Mouse (Mus musculus): ENCODE data around the gene Jam3. TPM values are rescaled to one million over a fixed set of nuclear protein-coding genes. Genes with fewer than 3 reads are reported as not detected.

The Jam3 gene
- polyA plus RNA-seq, 1 experiment from 2014 or later = 66.7 TPM

GRCm38 (mm10) chr9:27126543-27126942 is 28.7 kb downstream of the Jam3 start:
- 90% methylated on average over 6 of the region's 6 CpGs for WGBS
- H3K36me3 ChIP-seq = peaks cover 13% of the 10 kb centered on the region
- no peaks in the 10 kb centered on the region for H3K9me3 ChIP-seq
- no peak for DNase-seq (ENCODE audit: low spot score)
- no peak overlapping the region for H3K27ac ChIP-seq
- no peak overlapping the region for H3K4me3 ChIP-seq
- H3K27me3 ChIP-seq (ENCODE audit: insufficient read depth, poor library complexity, severe bottlenecking) = no peaks in the 10 kb centered on the region
- H3K4me1 ChIP-seq = peaks cover 24% of the 10 kb centered on the region

- H3K36me3 ChIP-seq = peaks cover 13% of the 10 kb centered on the region
- H3K27me3 ChIP-seq (ENCODE audit: insufficient read depth, poor library complexity, severe bottlenecking) = no peaks in the 10 kb centered on the region
- 71% methylated on average over 6 of the region's 6 CpGs for WGBS
- no peaks in the 10 kb centered on the region for H3K9me3 ChIP-seq
- H3K4me3 ChIP-seq = no peak overlapping the region
- H3K4me1 ChIP-seq = peaks cover 24% of the 10 kb centered on the region
- H3K27ac ChIP-seq = no peak overlapping the region
- DNase-seq (ENCODE audit: low spot score) = no peak
Measured at GRCm38 (mm10) chr9:27125450-27125849, 29.8 kb downstream of the Jam3 start.

GRCm38 (mm10) chr9:27123947-27124346 is 31.3 kb downstream of the Jam3 start:
- Histone ChIP-seq H3K36me3 (peaks cover 13% of the 10 kb centered on the region), H3K4me1 (peaks cover 21% of the 10 kb centered on the region), H3K27me3 (ENCODE audit: insufficient read depth, poor library complexity, severe bottlenecking) (no peaks in the 10 kb centered on the region), H3K27ac (no peak overlapping the region), H3K9me3 (no peaks in the 10 kb centered on the region), H3K4me3 (no peak overlapping the region)
- no peak for DNase-seq (ENCODE audit: low spot score)
- 68% methylated on average over 2 of the region's 2 CpGs for WGBS

GRCm38 (mm10) chr9:27122963-27123362 is 32.3 kb downstream of the Jam3 start:
- Histone ChIP-seq H3K4me1 (peaks cover 12% of the 10 kb centered on the region), H3K36me3 (peaks cover 11% of the 10 kb centered on the region)
- WGBS = 93% methylated on average over 4 of the region's 4 CpGs

GRCm38 (mm10) chr9:27122076-27122475 is 33.1 kb downstream of the Jam3 start:
- Histone ChIP-seq H3K4me1 (peaks cover 12% of the 10 kb centered on the region), H3K27me3 (ENCODE audit: insufficient read depth, poor library complexity, severe bottlenecking) (no peaks in the 10 kb centered on the region), H3K4me3 (no peak overlapping the region), H3K36me3 (peaks cover 6% of the 10 kb centered on the region; the same call in 1 of the 2 replicates), H3K27ac (no peak overlapping the region), H3K9me3 (no peaks in the 10 kb centered on the region)
- WGBS = 89% methylated on average over 4 of the region's 4 CpGs
- DNase-seq (ENCODE audit: low spot score) = no peak

More at GRCm38 (mm10) chr9:27122963-27123362, 32.3 kb downstream of the Jam3 start:
- no peak overlapping the region for H3K27ac ChIP-seq
- no peaks in the 10 kb centered on the region for H3K9me3 ChIP-seq
- no peak for DNase-seq (ENCODE audit: low spot score)
- no peaks in the 10 kb centered on the region for H3K27me3 ChIP-seq (ENCODE audit: insufficient read depth, poor library complexity, severe bottlenecking)
- H3K4me3 ChIP-seq = no peak overlapping the region

GRCm38 (mm10) chr9:27121254-27121653 is 34.0 kb downstream of the Jam3 start:
- H3K4me1 ChIP-seq = peaks cover 12% of the 10 kb centered on the region
- 82% methylated on average over 9 of the region's 9 CpGs for WGBS
- H3K36me3 ChIP-seq = peaks cover 2% of the 10 kb centered on the region; the same call in 1 of the 2 replicates
- no peaks in the 10 kb centered on the region for H3K9me3 ChIP-seq
- DNase-seq (ENCODE audit: low spot score) = no peak
- H3K27me3 ChIP-seq (ENCODE audit: insufficient read depth, poor library complexity, severe bottlenecking) = no peaks in the 10 kb centered on the region
- H3K27ac ChIP-seq = no peak overlapping the region
- H3K4me3 ChIP-seq = no peak overlapping the region

- H3K4me1 ChIP-seq = peaks cover 25% of the 10 kb centered on the region
- no peaks in the 10 kb centered on the region for H3K27me3 ChIP-seq (ENCODE audit: insufficient read depth, poor library complexity, severe bottlenecking)
- WGBS = 93% methylated on average over 3 of the region's 3 CpGs
- H3K4me3 ChIP-seq = no peak overlapping the region
- DNase-seq (ENCODE audit: low spot score) = no peak
- no peaks in the 10 kb centered on the region for H3K36me3 ChIP-seq
- no peak overlapping the region for H3K27ac ChIP-seq
- no peaks in the 10 kb centered on the region for H3K9me3 ChIP-seq
Measured at GRCm38 (mm10) chr9:27111756-27112155, 43.5 kb downstream of the Jam3 start.

- DNase-seq (ENCODE audit: low spot score) = no peak
- 57% methylated on average over 5 of the region's 5 CpGs for WGBS
- Histone ChIP-seq H3K9me3 (no peaks in the 10 kb centered on the region), H3K4me1 (peaks cover 25% of the 10 kb centered on the region), H3K27me3 (ENCODE audit: insufficient read depth, poor library complexity, severe bottlenecking) (no peaks in the 10 kb centered on the region), H3K36me3 (no peaks in the 10 kb centered on the region), H3K27ac (0 out of 2 replicates have a peak overlapping the region, but pooled peaks have one; percentile 22), H3K4me3 (no peak overlapping the region)
Measured at GRCm38 (mm10) chr9:27110681-27111080, 44.5 kb downstream of the Jam3 start.

- Histone ChIP-seq H3K4me1 (peaks cover 25% of the 10 kb centered on the region), H3K36me3 (peaks cover 2% of the 10 kb centered on the region; the same call in 1 of the 2 replicates), H3K27ac (peak overlapping the region; percentile 52; the same call in 1 of the 2 replicates), H3K27me3 (ENCODE audit: insufficient read depth, poor library complexity, severe bottlenecking) (no peaks in the 10 kb centered on the region), H3K4me3 (no peak overlapping the region), H3K9me3 (no peaks in the 10 kb centered on the region)
- DNase-seq (ENCODE audit: low spot score) = no peak
- 56% methylated on average over 22 of the region's 22 CpGs for WGBS
Measured at GRCm38 (mm10) chr9:27109533-27110514, 45.4 kb downstream of the Jam3 start.

GRCm38 (mm10) chr9:27108451-27108850 is 46.8 kb downstream of the Jam3 start:
- H3K9me3 ChIP-seq = no peaks in the 10 kb centered on the region
- H3K4me3 ChIP-seq = no peak overlapping the region
- DNase-seq (ENCODE audit: low spot score) = no peak
- no peak overlapping the region for H3K27ac ChIP-seq
- peaks cover 25% of the 10 kb centered on the region for H3K4me1 ChIP-seq
- 80% methylated on average over 4 of the region's 4 CpGs for WGBS
- no peaks in the 10 kb centered on the region for H3K27me3 ChIP-seq (ENCODE audit: insufficient read depth, poor library complexity, severe bottlenecking)
- H3K36me3 ChIP-seq = peaks cover 15% of the 10 kb centered on the region; the same call in 1 of the 2 replicates

GRCm38 (mm10) chr9:27106081-27106480 is 49.1 kb downstream of the Jam3 start:
- H3K4me1 ChIP-seq = peaks cover 25% of the 10 kb centered on the region
- 73% methylated on average over 1 of the region's 1 CpGs for WGBS
- no peak overlapping the region for H3K27ac ChIP-seq
- H3K9me3 ChIP-seq = no peaks in the 10 kb centered on the region
- no peak for DNase-seq (ENCODE audit: low spot score)
- no peaks in the 10 kb centered on the region for H3K27me3 ChIP-seq (ENCODE audit: insufficient read depth, poor library complexity, severe bottlenecking)
- no peak overlapping the region for H3K4me3 ChIP-seq
- peaks cover 34% of the 10 kb centered on the region for H3K36me3 ChIP-seq

GRCm38 (mm10) chr9:27101466-27101865 is 53.8 kb downstream of the Jam3 start:
- H3K36me3 ChIP-seq = peaks cover 71% of the 10 kb centered on the region
- H3K9me3 ChIP-seq = no peaks in the 10 kb centered on the region
- H3K4me1 ChIP-seq = no peaks in the 10 kb centered on the region
- 90% methylated on average over 6 of the region's 6 CpGs for WGBS
- no peaks in the 10 kb centered on the region for H3K27me3 ChIP-seq (ENCODE audit: insufficient read depth, poor library complexity, severe bottlenecking)
- H3K27ac ChIP-seq = no peak overlapping the region
- peak; percentile 54 for DNase-seq (ENCODE audit: low spot score)
- no peak overlapping the region for H3K4me3 ChIP-seq

- no peak overlapping the region for H3K27ac ChIP-seq
- 83% methylated on average over 4 of the region's 4 CpGs for WGBS
- no peaks in the 10 kb centered on the region for H3K9me3 ChIP-seq
- peaks cover 83% of the 10 kb centered on the region for H3K36me3 ChIP-seq
- H3K4me3 ChIP-seq = no peak overlapping the region
- no peak for DNase-seq (ENCODE audit: low spot score)
- no peaks in the 10 kb centered on the region for H3K27me3 ChIP-seq (ENCODE audit: insufficient read depth, poor library complexity, severe bottlenecking)
- H3K4me1 ChIP-seq = no peaks in the 10 kb centered on the region
Measured at GRCm38 (mm10) chr9:27099474-27099873, 55.7 kb downstream of the Jam3 start.

All from heart, embryonic 10.5 days (tissue).